7 mouse cellular contexts compared by ENCODE assay signal in the genomic region with DNA sequence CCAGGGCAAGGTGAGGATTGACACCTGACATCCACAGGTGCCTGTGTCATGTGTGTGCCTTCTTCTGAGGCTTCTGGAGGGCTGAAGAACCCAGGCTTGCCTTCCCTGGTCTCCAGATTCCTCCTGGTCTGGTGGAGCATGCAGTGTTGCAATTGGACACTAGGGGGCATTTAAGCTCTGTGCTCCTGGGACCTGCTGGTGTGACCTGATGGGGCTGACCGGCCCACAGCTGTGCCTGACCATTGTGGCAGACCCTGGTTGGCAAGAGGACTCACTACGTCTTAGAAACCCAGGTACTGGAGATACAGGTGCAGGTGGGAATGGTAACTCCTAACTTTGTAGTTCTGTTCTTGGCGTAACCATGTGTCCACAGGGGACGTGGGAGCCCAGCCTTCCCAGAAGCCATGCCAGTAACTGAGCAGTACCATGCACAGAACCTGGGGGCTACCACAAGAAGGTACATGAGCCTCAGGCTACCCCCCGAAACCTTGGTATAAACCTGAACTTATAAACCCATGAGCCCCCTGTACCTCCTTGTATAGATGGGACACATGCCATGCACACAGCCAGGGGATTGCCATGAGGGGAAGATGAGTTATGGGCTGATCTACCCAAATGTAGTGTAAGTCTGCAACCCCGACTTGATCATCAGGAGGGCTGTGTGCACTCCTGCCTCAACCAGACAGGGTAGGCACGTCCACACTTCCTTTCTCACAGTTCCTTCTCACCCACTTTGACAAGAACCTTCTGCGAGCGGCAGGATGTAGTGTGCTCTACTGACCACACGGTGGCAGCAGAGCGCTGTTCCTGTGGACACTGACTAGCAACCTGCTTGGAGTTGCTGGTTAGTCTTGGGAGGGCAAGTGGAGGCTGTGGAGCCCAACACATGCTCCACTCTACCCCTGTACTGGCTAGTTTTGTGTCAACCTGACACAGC. TPM values are rescaled to one million over a fixed set of nuclear protein-coding genes. Genes with fewer than 3 reads are reported as not detected.
DNase-seq lines count a peak whose midpoint lies in the region; ATAC-seq and TF ChIP-seq lines count a peak whose summit lies in the region.

No protein-coding gene starts in this region.

- TF ChIP-seq CTCF in left cerebral cortex, adult 2 months (IDR thresholded peaks at IDR 0.05): peak; percentile 94

- peak; percentile 70 for DNase-seq in MN1 (ENCODE audit: low spot score)
- peak; percentile 46 for DNase-seq in cerebellum, adult 11-12 months
- DNase-seq in left cerebral cortex, adult 2 months (ENCODE audit: extremely low spot score in 1 of 2, low spot score in 2 of 2): peak; percentile 63 to 77
- peak; percentile 76 for DNase-seq in midbrain, embryonic 10.5 days (ENCODE audit: low spot score)
- DNase-seq in right cerebral cortex, postnatal 14 days: peak; percentile 71

- intact Hi-C loops in left cerebral cortex, adult 2 months (cut with DNase I): loop anchor here (5.0 to 10.0 kb wide), 2 partner anchors 517 to 640 kb away; no protein-coding TSS in a partner anchor

- H3K4me2 ChIP-seq in forebrain, embryonic 15.5 days (replicated peaks): no peak overlapping the region
- no peak overlapping the region for H3K4me2 ChIP-seq in hindbrain, embryonic 16.5 days (ENCODE audit: low read length)

- no peak overlapping the region for H3K27ac ChIP-seq in forebrain, embryonic 15.5 days (replicated peaks)
- no peak overlapping the region for H3K27ac ChIP-seq in hindbrain, embryonic 16.5 days (ENCODE audit: low read depth, low read length)
- no peak overlapping the region for H3K27ac ChIP-seq in left cerebral cortex, adult 2 months
- no peak overlapping the region for H3K27ac ChIP-seq in midbrain, embryonic 10.5 days (replicated peaks)

- 29% methylated on average over 11 of the region's 11 CpGs for WGBS in forebrain, embryonic 15.5 days
- WGBS in hindbrain, embryonic 16.5 days: 28% methylated on average over 11 of the region's 11 CpGs
- WGBS in midbrain, embryonic 10.5 days: 28% methylated on average over 11 of the region's 11 CpGs

- H3K4me1 ChIP-seq in forebrain, embryonic 15.5 days: no peaks in the 10 kb centered on the region
- no peaks in the 10 kb centered on the region for H3K4me1 ChIP-seq in hindbrain, embryonic 16.5 days (ENCODE audit: control insufficient read depth, insufficient read depth, low read depth, low read length)
- no peaks in the 10 kb centered on the region for H3K4me1 ChIP-seq in midbrain, embryonic 10.5 days

- no peak overlapping the region for H3K9ac ChIP-seq in forebrain, embryonic 15.5 days (replicated peaks)
- H3K9ac ChIP-seq in hindbrain, embryonic 16.5 days (ENCODE audit: low read depth, low read length): no peak overlapping the region

- ATAC-seq in forebrain, embryonic 15.5 days (replicated peaks): peak; percentile 32; the same call in 1 of the 2 replicates
- ATAC-seq in hindbrain, embryonic 16.5 days: peak; percentile 26; the same call in 1 of the 2 replicates

- H3K9me3 ChIP-seq in forebrain, embryonic 15.5 days: no peaks in the 10 kb centered on the region
- no peaks in the 10 kb centered on the region for H3K9me3 ChIP-seq in hindbrain, embryonic 16.5 days (ENCODE audit: control insufficient read depth, low read length)
- H3K9me3 ChIP-seq in midbrain, embryonic 10.5 days (replicated peaks): no peaks in the 10 kb centered on the region

- no peak overlapping the region for H3K4me3 ChIP-seq in forebrain, embryonic 15.5 days
- no peak overlapping the region for H3K4me3 ChIP-seq in hindbrain, embryonic 16.5 days (ENCODE audit: low read length)
- H3K4me3 ChIP-seq in left cerebral cortex, adult 2 months: no peak overlapping the region
- no peak overlapping the region for H3K4me3 ChIP-seq in midbrain, embryonic 10.5 days

- H3K36me3 ChIP-seq in forebrain, embryonic 15.5 days: no peaks in the 10 kb centered on the region
- no peaks in the 10 kb centered on the region for H3K36me3 ChIP-seq in hindbrain, embryonic 16.5 days (ENCODE audit: control insufficient read depth, insufficient read depth, low read length)
- no peaks in the 10 kb centered on the region for H3K36me3 ChIP-seq in midbrain, embryonic 10.5 days

- no peaks in the 10 kb centered on the region for H3K27me3 ChIP-seq in forebrain, embryonic 15.5 days
- H3K27me3 ChIP-seq in hindbrain, embryonic 16.5 days (replicated peaks; ENCODE audit: control insufficient read depth, insufficient read depth, low read length): no peaks in the 10 kb centered on the region
- H3K27me3 ChIP-seq in midbrain, embryonic 10.5 days (ENCODE audit: low read depth, poor library complexity, severe bottlenecking): no peaks in the 10 kb centered on the region

RNA-seq across cellular contexts. Expression of a gene that starts 31.8 kb away (rescaled TPM):
- polyA plus RNA-seq in forebrain, embryonic 15.5 days (2015; fragmentation: Nextera tagmentation; extraction: Ambion mirVana): 38.9 and 41.1 TPM in 2 replicates
- 50.8 and 52.2 TPM in 2 replicates for polyA plus RNA-seq in hindbrain, embryonic 16.5 days (2015; fragmentation: Nextera tagmentation; extraction: Ambion mirVana)
- 10 to 100 TPM; 27.8 to 28.6 TPM for total RNA-seq in left cerebral cortex, adult 2 months (2021)
- 19.0 and 22.0 TPM in 2 replicates for polyA plus RNA-seq in midbrain, embryonic 10.5 days (2016; fragmentation: Nextera tagmentation; extraction: Ambion mirVana)
